Mouse (Mus musculus) limb, embryonic 11.5 days (tissue): ENCODE data around the gene Spin1. TPM values are rescaled to one million over a fixed set of nuclear protein-coding genes. Genes with fewer than 3 reads are reported as not detected.

ENCODE experiments used
- ATAC-seq: fragments of 200-750 bp; cut with Nextera tagmentation; 2 replicates; pipeline ENCODE4 v1.8.0; 2017; ENCODE audit warnings: low read depth; ENCODE audit not compliant: insufficient number of reproducible peaks, low FRiP score, low TSS enrichment
- DNase-seq: peaks from one replicate; pipeline ENCODE4 v3.0.0-alpha.2; 2015; ENCODE audit warnings: low spot score
- H3K27ac ChIP-seq: fragments of 300-500 bp; sonication (generic); replicated peaks from 2 replicates; pipeline ENCODE4 v1.5.1; 2014; ENCODE audit warnings: low read depth, mild to moderate bottlenecking, low read length
- H3K27me3 ChIP-seq: fragments of 300-500 bp; sonication (generic); 2 replicates; pipeline ENCODE4 v1.6.1; 2014; ENCODE audit warnings: mild to moderate bottlenecking, low read length, mixed read lengths; ENCODE audit not compliant: control insufficient read depth, insufficient read depth
- H3K36me3 ChIP-seq: fragments of 300-500 bp; sonication (generic); 2 replicates; pipeline ENCODE4 v1.6.1; 2014; ENCODE audit warnings: mild to moderate bottlenecking, low read length, moderate library complexity, mixed read lengths; ENCODE audit not compliant: control insufficient read depth, insufficient read depth
- H3K4me1 ChIP-seq: fragments of 300-500 bp; sonication (generic); 2 replicates; pipeline ENCODE4 v1.6.1; 2014; ENCODE audit warnings: low read length, mixed read lengths; ENCODE audit not compliant: control insufficient read depth, insufficient read depth
- H3K4me2 ChIP-seq: fragments of 300-500 bp; sonication (generic); 2 replicates; pipeline ENCODE4 v1.6.1; 2014; ENCODE audit warnings: low read depth, mild to moderate bottlenecking, moderate library complexity; ENCODE audit not compliant: severe bottlenecking
- H3K4me3 ChIP-seq: fragments of 300-500 bp; sonication (generic); 2 replicates; pipeline ENCODE4 v1.5.1; 2014; ENCODE audit warnings: low read depth, low read length
- H3K9ac ChIP-seq: fragments of 300-500 bp; sonication (generic); 2 replicates; pipeline ENCODE4 v1.6.1; 2014; ENCODE audit warnings: mild to moderate bottlenecking, low read length
- H3K9me3 ChIP-seq: fragments of 300-500 bp; sonication (generic); 2 replicates; pipeline ENCODE4 v1.6.1; 2016; ENCODE audit warnings: low read length; ENCODE audit not compliant: control insufficient read depth
- WGBS: fragments of 180-500 bp; shearing (Covaris S2); extraction: QIAGEN DNeasy Blood & Tissue Kit; methylation state at CpG from one replicate; pipeline ENCODE4 v1.1.7; 2014; 5-methylcytosine and 5-hydroxymethylcytosine counted together
- polyA plus RNA-seq: library from polyadenylated mRNA; unstranded; fragments of >200 nt; fragmentation: Nextera tagmentation; extraction: Ambion mirVana; gene quantifications from 2 replicates; pipeline ENCODE4 v1.2.1, GENCODE M21; 2014

Spin1 gene
- polyA plus RNA-seq, 1 experiment from 2014 or later: 136 TPM

DNA sequence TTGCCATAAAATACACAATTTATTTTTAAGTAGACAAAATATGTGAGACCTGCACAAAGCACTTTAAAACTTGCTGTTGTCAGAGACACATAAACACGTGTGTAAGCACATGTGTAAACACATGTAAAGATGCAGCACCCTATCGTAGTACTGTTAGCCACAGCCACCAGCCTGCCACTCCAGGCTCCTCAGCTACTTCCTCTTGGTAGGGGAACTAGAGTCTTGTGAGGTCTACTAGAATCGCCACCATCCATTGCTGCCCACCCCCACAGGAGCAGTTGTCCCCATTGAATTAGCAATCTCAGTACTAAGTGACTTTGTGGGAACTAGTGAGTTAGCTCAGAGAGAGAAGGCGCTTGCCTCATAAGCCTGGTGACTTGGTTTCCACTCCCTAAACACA is 35.6 kb downstream of the Spin1 start:
- Histone ChIP-seq H3K36me3 (peaks cover 8% of the 10 kb centered on the region), H3K4me1 (peaks cover 9% of the 10 kb centered on the region), H3K4me3 (no peak overlapping the region), H3K9me3 (no peaks in the 10 kb centered on the region), H3K9ac (no peak overlapping the region), H3K27me3 (no peaks in the 10 kb centered on the region), H3K4me2 (no peak overlapping the region), H3K27ac (no peak overlapping the region)
- WGBS: 92% methylated on average over 4 of the region's 4 CpGs
- ATAC-seq (no peak), DNase-seq (no peak)

DNA sequence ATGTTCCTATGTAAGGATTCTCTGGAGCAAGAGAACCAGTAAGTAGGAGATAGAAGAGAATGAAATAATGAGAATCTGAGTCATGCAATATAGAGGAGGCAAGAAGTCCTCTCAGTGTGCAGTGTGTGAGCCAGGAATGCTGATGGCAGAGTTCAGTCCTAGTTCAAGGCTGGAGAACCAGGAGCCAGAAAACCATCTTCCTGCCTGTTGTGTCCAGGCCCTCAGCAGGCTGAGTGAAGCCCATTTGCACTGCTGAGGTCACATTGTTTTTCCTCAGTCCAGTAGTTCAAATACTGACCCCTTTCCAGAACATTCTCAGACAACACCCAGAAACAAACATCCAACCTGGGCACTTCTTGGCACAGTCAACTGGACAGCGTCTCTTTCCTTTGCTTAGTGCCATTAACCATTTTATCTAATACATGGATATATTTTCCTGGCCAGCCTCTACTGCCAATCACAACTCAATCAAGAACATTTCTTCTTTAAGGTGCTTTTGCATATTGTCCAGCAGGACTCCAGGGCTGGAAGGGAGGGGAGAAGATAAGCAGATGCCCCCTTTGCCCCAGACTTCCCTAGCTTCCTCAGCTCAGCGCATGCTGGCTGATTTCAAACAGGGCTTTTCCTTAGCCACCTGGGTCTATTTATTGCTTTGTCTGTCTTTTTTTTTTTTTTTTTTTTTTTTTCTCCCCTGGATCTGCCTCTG is 36.5 kb downstream of the Spin1 start:
- Histone ChIP-seq H3K4me2 (no peak overlapping the region), H3K4me3 (no peak overlapping the region), H3K9me3 (no peaks in the 10 kb centered on the region), H3K9ac (no peak overlapping the region), H3K36me3 (peaks cover 8% of the 10 kb centered on the region), H3K4me1 (peaks cover 9% of the 10 kb centered on the region), H3K27me3 (no peaks in the 10 kb centered on the region), H3K27ac (no peak overlapping the region)
- DNase-seq: no peak
- no peak; the same call in 1 of the 2 replicates for ATAC-seq
- WGBS: 63% methylated on average over 2 of the region's 2 CpGs

DNA sequence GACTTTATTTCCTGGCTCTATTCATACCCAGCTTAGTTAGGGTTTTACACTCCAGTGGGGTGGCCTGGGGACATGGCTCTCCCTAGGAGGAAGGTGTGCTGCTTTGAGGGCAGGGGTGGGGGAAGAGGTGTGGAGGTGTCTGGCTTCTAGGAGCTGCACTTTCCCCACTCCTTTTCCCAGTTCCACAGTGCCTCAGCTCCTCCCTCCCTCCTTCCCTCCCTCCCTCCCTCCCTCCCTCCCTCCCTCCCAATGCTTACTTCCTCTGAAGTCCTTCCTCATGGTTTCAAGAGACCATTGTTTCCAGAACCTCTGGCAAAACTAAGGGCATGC is 37.0 kb downstream of the Spin1 start:
- H3K36me3 ChIP-seq: peaks cover 8% of the 10 kb centered on the region
- no peak overlapping the region for H3K4me3 ChIP-seq
- H3K9me3 ChIP-seq: no peaks in the 10 kb centered on the region
- peak; percentile 37 for DNase-seq
- peaks cover 9% of the 10 kb centered on the region for H3K4me1 ChIP-seq
- no peaks in the 10 kb centered on the region for H3K27me3 ChIP-seq
- no peak overlapping the region for H3K9ac ChIP-seq
- H3K4me2 ChIP-seq: no peak overlapping the region
- ATAC-seq: no peak; the same call in 1 of the 2 replicates
- H3K27ac ChIP-seq: no peak overlapping the region

DNA sequence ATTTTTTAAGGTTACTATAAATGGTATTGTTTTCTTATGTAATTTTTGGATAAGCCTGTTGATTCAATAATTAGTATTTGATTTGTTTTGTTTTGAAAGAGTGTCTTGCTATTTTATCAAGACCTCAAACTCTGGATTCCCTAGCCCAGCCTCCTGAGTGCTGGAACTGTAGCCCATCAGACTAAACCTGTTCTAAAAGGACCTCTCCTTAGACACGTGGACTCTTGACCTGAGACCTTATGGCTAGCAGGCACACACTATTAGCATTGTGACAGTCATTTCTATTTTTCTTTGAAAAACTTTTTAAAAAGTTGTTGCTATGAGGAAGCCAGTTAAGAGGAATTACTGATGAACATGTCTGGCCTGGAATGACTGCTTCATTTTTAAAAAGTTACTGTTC is 46.4 kb downstream of the Spin1 start:
- 85% methylated on average over 1 of the region's 1 CpGs for WGBS
- Histone ChIP-seq H3K4me3 (no peak overlapping the region), H3K36me3 (peaks cover 6% of the 10 kb centered on the region; the same call in 1 of the 2 replicates), H3K4me1 (no peaks in the 10 kb centered on the region), H3K4me2 (no peak overlapping the region), H3K9me3 (no peaks in the 10 kb centered on the region), H3K9ac (no peak overlapping the region), H3K27ac (no peak overlapping the region), H3K27me3 (no peaks in the 10 kb centered on the region)
- DNase-seq: no peak
- no peak for ATAC-seq

DNA sequence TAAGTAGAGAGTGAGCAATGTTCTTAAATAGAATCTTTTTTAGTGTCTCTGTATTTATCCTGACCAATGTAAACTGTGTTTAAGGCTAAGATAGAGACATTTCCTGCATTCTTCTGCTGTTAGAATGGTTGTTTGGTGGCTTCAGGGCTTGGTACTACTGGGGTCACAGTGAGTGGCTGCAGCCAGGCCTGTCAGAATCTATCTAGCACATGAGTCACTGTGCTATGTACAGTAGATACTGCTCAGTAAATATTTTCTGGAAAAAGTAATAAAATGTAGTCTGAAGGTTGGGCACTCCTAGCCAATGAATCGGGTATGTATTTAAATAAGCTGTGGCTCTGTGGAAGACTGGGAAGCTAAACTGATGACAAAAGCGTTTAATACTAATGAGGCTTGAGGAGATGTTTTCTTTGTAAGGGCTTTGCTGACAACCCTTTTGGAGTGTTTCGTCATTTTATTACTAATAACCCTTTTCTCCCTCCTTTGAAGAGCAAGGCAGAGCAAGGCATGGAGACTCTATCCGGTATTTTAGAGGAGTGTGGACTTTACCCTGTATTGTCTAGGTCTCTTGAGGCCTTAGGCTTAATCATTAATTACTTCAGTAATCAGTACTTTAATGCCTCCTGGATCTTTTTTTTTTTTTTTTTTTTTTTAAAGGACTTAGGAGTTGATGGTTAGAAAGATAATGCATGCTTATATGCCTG is 52.4 kb downstream of the Spin1 start:
- ATAC-seq: no peak
- Histone ChIP-seq H3K4me2 (no peak overlapping the region), H3K36me3 (peaks cover 7% of the 10 kb centered on the region; the same call in 1 of the 2 replicates)

DNA sequence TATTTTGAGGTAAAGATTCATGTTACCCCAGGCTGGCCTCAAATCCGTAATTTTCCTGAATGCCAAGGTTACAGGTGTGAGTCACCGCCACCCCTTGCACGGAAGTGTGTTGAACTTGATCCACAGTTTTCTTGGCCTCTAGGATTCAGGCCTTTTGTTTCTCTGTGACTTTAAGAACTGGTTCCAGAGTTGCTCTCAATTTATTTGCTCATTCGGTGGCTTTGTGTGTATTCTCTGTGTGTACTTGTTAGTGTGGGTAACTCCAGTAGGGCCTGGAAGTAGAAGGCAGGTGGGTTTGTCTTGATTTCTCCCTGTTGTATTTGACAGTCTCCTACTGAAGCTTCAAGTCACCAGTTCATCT is 53.0 kb downstream of the Spin1 start:
- Histone ChIP-seq H3K4me3 (no peak overlapping the region), H3K9ac (no peak overlapping the region), H3K27ac (no peak overlapping the region), H3K4me2 (no peak overlapping the region), H3K36me3 (peaks cover 7% of the 10 kb centered on the region; the same call in 1 of the 2 replicates), H3K9me3 (no peaks in the 10 kb centered on the region), H3K4me1 (no peaks in the 10 kb centered on the region), H3K27me3 (no peaks in the 10 kb centered on the region)
- 96% methylated on average over 4 of the region's 4 CpGs for WGBS
- no peak for ATAC-seq
- no peak for DNase-seq

More for the DNA sequence above, 52.4 kb downstream of the Spin1 start:
- no peak overlapping the region for H3K9ac ChIP-seq
- H3K9me3 ChIP-seq: no peaks in the 10 kb centered on the region
- no peak overlapping the region for H3K27ac ChIP-seq
- H3K4me3 ChIP-seq: no peak overlapping the region
- no peaks in the 10 kb centered on the region for H3K27me3 ChIP-seq
- WGBS: 95% methylated on average over 4 of the region's 4 CpGs
- H3K4me1 ChIP-seq: no peaks in the 10 kb centered on the region
- no peak for DNase-seq

DNA sequence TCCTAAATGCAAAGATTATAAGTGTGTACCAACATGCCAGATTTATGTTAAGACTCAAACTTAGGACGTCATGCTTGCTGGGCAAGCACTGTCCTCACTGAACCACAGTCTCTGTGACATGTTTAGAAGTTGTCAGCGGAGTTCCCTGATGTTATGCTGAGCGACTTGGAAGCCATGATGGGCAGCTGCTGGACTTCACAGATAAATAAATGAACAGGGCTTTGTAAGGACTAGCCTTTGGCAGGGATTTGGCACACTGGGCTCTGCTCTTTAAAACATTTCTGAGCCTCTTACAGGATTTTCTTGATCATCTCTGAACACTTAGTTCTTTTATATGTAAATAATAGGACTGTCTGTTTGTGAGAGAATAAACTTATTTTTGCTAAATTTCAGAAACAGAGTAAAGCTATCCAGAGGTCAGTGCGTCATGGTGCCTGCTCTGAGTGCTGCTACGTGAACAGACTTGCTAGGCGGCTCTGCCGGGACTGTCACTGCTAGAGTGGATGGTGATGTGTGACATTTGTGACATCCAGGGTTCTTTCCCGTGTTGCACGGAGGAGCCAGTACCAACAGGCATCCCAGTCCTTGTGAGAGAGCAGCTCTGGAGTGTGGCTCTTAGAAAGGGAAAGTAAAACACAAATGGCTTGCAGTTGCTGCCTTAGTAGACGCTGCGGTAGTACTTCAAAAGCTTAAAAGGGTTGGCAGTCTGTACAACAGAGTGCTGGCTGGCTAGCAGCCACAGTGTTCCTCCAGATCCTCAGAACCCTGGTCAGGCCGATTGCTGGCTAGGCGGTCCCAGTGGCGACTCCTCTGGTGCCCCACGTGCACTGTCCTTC is 54.7 kb downstream of the Spin1 start:
- H3K27me3 ChIP-seq: no peaks in the 10 kb centered on the region
- H3K4me2 ChIP-seq: no peak overlapping the region
- no peak for ATAC-seq
- H3K36me3 ChIP-seq: peaks cover 7% of the 10 kb centered on the region; the same call in 1 of the 2 replicates
- H3K4me3 ChIP-seq: no peak overlapping the region
- H3K27ac ChIP-seq: no peak overlapping the region
- H3K4me1 ChIP-seq: no peaks in the 10 kb centered on the region
- no peak for DNase-seq
- 0 out of 2 replicates have a peak, but pooled peaks cover 2% of the 10 kb centered on the region for H3K9me3 ChIP-seq
- 92% methylated on average over 15 of the region's 15 CpGs for WGBS
- no peak overlapping the region for H3K9ac ChIP-seq

DNA sequence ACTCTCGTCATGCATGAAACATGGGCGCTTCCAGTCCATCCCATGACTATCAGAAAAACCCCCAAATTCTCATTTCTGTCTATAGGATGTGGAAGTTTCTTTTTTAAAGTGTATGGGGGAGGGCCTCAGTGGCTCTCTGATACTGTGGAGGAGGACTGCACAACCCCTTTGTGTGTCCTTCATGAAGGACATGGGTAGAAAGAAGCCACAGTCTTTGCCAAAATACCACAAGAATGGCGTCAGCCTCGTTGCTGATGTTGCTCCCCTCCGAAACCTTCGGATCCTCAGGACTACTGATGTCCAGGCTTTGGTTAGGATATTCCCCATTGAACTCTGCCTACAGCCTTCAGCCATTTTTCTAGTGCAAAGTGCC is 55.3 kb downstream of the Spin1 start:
- WGBS: 95% methylated on average over 6 of the region's 6 CpGs
- H3K4me2 ChIP-seq: no peak overlapping the region
- peaks cover 7% of the 10 kb centered on the region; the same call in 1 of the 2 replicates for H3K36me3 ChIP-seq
- DNase-seq (no peak), ATAC-seq (no peak)
- H3K9me3 ChIP-seq: 0 out of 2 replicates have a peak, but pooled peaks cover 2% of the 10 kb centered on the region
- no peaks in the 10 kb centered on the region for H3K4me1 ChIP-seq
- no peak overlapping the region for H3K27ac ChIP-seq
- H3K4me3 ChIP-seq: no peak overlapping the region
- H3K27me3 ChIP-seq: no peaks in the 10 kb centered on the region
- no peak overlapping the region for H3K9ac ChIP-seq
